Mouse (Mus musculus) lung, postnatal 4 days (tissue): ENCODE data around the gene Hist1h2af.
"Not testable (repeated sequence)": the region's sequence is repeated elsewhere in the genome, so short reads cannot be mapped to it uniquely, and the experiment has no call there.

Experiments used
- DNase-seq, 2 experiments: peaks; one replicate each; pipeline ENCODE4 v3.0.0; 2021

Gene Hist1h2af

GRCm38 (mm10) chr13:23535137-23536075 is 1.7 kb downstream of the Hist1h2af start, which contains the start of gene Hist1h3g:
Hist1h3g (plus strand) TSS chr13:23535422.
- DNase-seq: peak; percentile 87 to 92

GRCm38 (mm10) chr13:23536076-23536822 is 2.5 kb downstream of the Hist1h2af start:
- no peak for DNase-seq

GRCm38 (mm10) chr13:23537006-23537710 is 3.5 kb downstream of the Hist1h2af start:
- DNase-seq: no peak

GRCm38 (mm10) chr13:23538249-23538648 is 4.5 kb downstream of the Hist1h2af start:
- no peak for DNase-seq

- DNase-seq: not testable (repeated sequence)
These were observed 6.1 kb downstream of the Hist1h2af start for GRCm38 (mm10) chr13:23539821-23540220.

GRCm38 (mm10) chr13:23541497-23541896 is 7.8 kb downstream of the Hist1h2af start:
- no peak for DNase-seq

- not testable (repeated sequence) for DNase-seq
These were observed 8.7 kb downstream of the Hist1h2af start for GRCm38 (mm10) chr13:23542225-23542980.

GRCm38 (mm10) chr13:23542999-23543607 is 9.4 kb downstream of the Hist1h2af start, which contains the start of gene Hist1h2bh:
Hist1h2bh (minus strand) TSS chr13:23543392.
- DNase-seq: peak; percentile 66 to 72

- peak; percentile 78 to 80 for DNase-seq
These were observed 10.5 kb downstream of the Hist1h2af start, which contains the start of gene Hist1h3f for GRCm38 (mm10) chr13:23543965-23544786. Hist1h3f (plus strand) TSS chr13:23544052.

GRCm38 (mm10) chr13:23544787-23545120 is 11.0 kb downstream of the Hist1h2af start:
- DNase-seq: peak in 1 of 2 experiments; percentile 26

- no peak for DNase-seq
These were observed 13.0 kb downstream of the Hist1h2af start for GRCm38 (mm10) chr13:23546694-23547093.

GRCm38 (mm10) chr13:23550761-23551145 is 17.0 kb downstream of the Hist1h2af start:
- no peak for DNase-seq

- DNase-seq: peak; percentile 92 to 93
These were observed 17.6 kb downstream of the Hist1h2af start, which contains the start of gene Hist1h4f for GRCm38 (mm10) chr13:23551146-23551834. Hist1h4f (minus strand) TSS chr13:23551648.

- no peak for DNase-seq
These were observed 18.5 kb downstream of the Hist1h2af start for GRCm38 (mm10) chr13:23551931-23552914.

- no peak for DNase-seq
These were observed 19.3 kb downstream of the Hist1h2af start, which contains the start of gene Hist1h1d for GRCm38 (mm10) chr13:23552962-23553361. Hist1h1d (plus strand) TSS chr13:23553262.

GRCm38 (mm10) chr13:23554393-23554792 is 20.7 kb downstream of the Hist1h2af start:
- DNase-seq: no peak

GRCm38 (mm10) chr13:23554925-23555838 is 21.5 kb downstream of the Hist1h2af start:
- peak; percentile 82 to 83 for DNase-seq
